14 mouse cellular contexts compared by ENCODE assay signal in genomic region chr3:65844851-65845552, GRCm38 (mm10).
DNase-seq lines count a peak whose midpoint lies in the region; ATAC-seq lines count a peak whose summit lies in the region.
"Had no signal": no experiment of that assay in that cellular context is flagged by ENCODE, and none has a peak within 500 bp of the region (broad histone marks: within the 10 kb centered on the region; RNA-seq: fewer than 3 reads in every experiment).

No protein-coding gene starts in this region.

- H3K27me3 ChIP-seq in forebrain, embryonic 14.5 days (replicated peaks; ENCODE audit: control insufficient read depth, insufficient read depth, low read length), result no peaks in the 10 kb centered on the region
- H3K27me3 ChIP-seq in forebrain, embryonic 13.5 days, result no peaks in the 10 kb centered on the region
- H3K27me3 ChIP-seq in midbrain, embryonic 13.5 days, result no peaks in the 10 kb centered on the region
- H3K27me3 ChIP-seq in midbrain, embryonic 16.5 days (ENCODE audit: control insufficient read depth, insufficient read depth, low read depth, low read length), result no peaks in the 10 kb centered on the region

- H3K9me3 ChIP-seq in forebrain, embryonic 14.5 days (replicated peaks; ENCODE audit: control insufficient read depth, low read length), result no peaks in the 10 kb centered on the region
- H3K9me3 ChIP-seq in forebrain, embryonic 13.5 days (replicated peaks), result no peaks in the 10 kb centered on the region
- H3K9me3 ChIP-seq in midbrain, embryonic 13.5 days, result no peaks in the 10 kb centered on the region
- H3K9me3 ChIP-seq in midbrain, embryonic 16.5 days (replicated peaks; ENCODE audit: control insufficient read depth, low read length, poor library complexity, severe bottlenecking), result no peaks in the 10 kb centered on the region

- no peak overlapping the region for H3K4me3 ChIP-seq in forebrain, embryonic 14.5 days (ENCODE audit: low read depth, low read length)
- H3K4me3 ChIP-seq in forebrain, embryonic 13.5 days, result no peak overlapping the region
- H3K4me3 ChIP-seq in midbrain, embryonic 13.5 days (replicated peaks), result no peak overlapping the region
- H3K4me3 ChIP-seq in midbrain, embryonic 16.5 days (ENCODE audit: low read depth, low read length), result no peak overlapping the region

- WGBS in forebrain, embryonic 14.5 days, result 62% methylated on average over 8 of the region's 8 CpGs
- WGBS in forebrain, embryonic 13.5 days, result 51% methylated on average over 8 of the region's 8 CpGs
- WGBS in midbrain, embryonic 13.5 days, result 76% methylated on average over 8 of the region's 8 CpGs
- WGBS in midbrain, embryonic 16.5 days, result 66% methylated on average over 8 of the region's 8 CpGs

- 0 out of 2 replicates have a peak, but pooled peaks have one; percentile 26 for ATAC-seq in forebrain, embryonic 14.5 days
- ATAC-seq in forebrain, embryonic 13.5 days, result no peak
- 0 out of 2 replicates have a peak, but pooled peaks have one; percentile 20 for ATAC-seq in midbrain, embryonic 13.5 days
- no peak for ATAC-seq in midbrain, embryonic 16.5 days

- H3K4me2 ChIP-seq in forebrain, embryonic 14.5 days (ENCODE audit: low read length), result no peak overlapping the region
- H3K4me2 ChIP-seq in forebrain, embryonic 13.5 days, result no peak overlapping the region
- no peak overlapping the region for H3K4me2 ChIP-seq in midbrain, embryonic 13.5 days (replicated peaks)
- no peak overlapping the region for H3K4me2 ChIP-seq in midbrain, embryonic 16.5 days (ENCODE audit: low read length)

- no peak overlapping the region for H3K9ac ChIP-seq in forebrain, embryonic 14.5 days (ENCODE audit: low read length)
- no peak overlapping the region for H3K9ac ChIP-seq in forebrain, embryonic 13.5 days
- H3K9ac ChIP-seq in midbrain, embryonic 13.5 days (replicated peaks), result no peak overlapping the region
- no peak overlapping the region for H3K9ac ChIP-seq in midbrain, embryonic 16.5 days (ENCODE audit: low read depth, low read length)

- no peaks in the 10 kb centered on the region for H3K36me3 ChIP-seq in forebrain, embryonic 14.5 days (ENCODE audit: control insufficient read depth, insufficient read depth, low read length)
- H3K36me3 ChIP-seq in forebrain, embryonic 13.5 days (ENCODE audit: poor library complexity, severe bottlenecking), result no peaks in the 10 kb centered on the region
- no peaks in the 10 kb centered on the region for H3K36me3 ChIP-seq in midbrain, embryonic 13.5 days
- no peaks in the 10 kb centered on the region for H3K36me3 ChIP-seq in midbrain, embryonic 16.5 days (ENCODE audit: control insufficient read depth, insufficient read depth, low read length)

- DNase-seq in forebrain, embryonic 14.5 days (ENCODE audit: low spot score), result no peak
- peak; percentile 54 for DNase-seq in kidney, postnatal 10 days
- peak; percentile 84 to 88 for DNase-seq in lung, postnatal 4 days
- no peak for DNase-seq in thymus, postnatal 25 days
- no peak for DNase-seq in cerebellum, adult 9-11 months
- DNase-seq: adrenal gland, adult 8-10 months; B cell, adult 2 months; cerebellum, adult 2 months; gastrocnemius, postnatal 25 days; spleen, adult 18-20 months; thymus, postnatal 4 days had no signal

- no peak overlapping the region for H3K27ac ChIP-seq in forebrain, embryonic 14.5 days (ENCODE audit: low read depth, low read length)
- H3K27ac ChIP-seq in forebrain, embryonic 13.5 days, result no peak overlapping the region
- H3K27ac ChIP-seq in midbrain, embryonic 13.5 days, result no peak overlapping the region
- H3K27ac ChIP-seq in midbrain, embryonic 16.5 days (ENCODE audit: low read length), result no peak overlapping the region

- H3K4me1 ChIP-seq in forebrain, embryonic 14.5 days (ENCODE audit: control insufficient read depth, insufficient read depth, low read length), result no peaks in the 10 kb centered on the region
- no peaks in the 10 kb centered on the region for H3K4me1 ChIP-seq in forebrain, embryonic 13.5 days
- H3K4me1 ChIP-seq in midbrain, embryonic 13.5 days (replicated peaks), result no peaks in the 10 kb centered on the region
- H3K4me1 ChIP-seq in midbrain, embryonic 16.5 days (ENCODE audit: control insufficient read depth, insufficient read depth, low read length), result no peaks in the 10 kb centered on the region

Comparison
In these comparisons a context has a peak if more than half of its experiments do, and no peak if none do; other contexts are left out.
1. ATAC-seq: peak in forebrain, embryonic 14.5 days (single experiment) and midbrain, embryonic 13.5 days (single experiment); none in forebrain, embryonic 13.5 days (single experiment) and midbrain, embryonic 16.5 days (single experiment).
2. DNase-seq: peak in kidney, postnatal 10 days (single experiment) and lung, postnatal 4 days (2 of 2); none in forebrain, embryonic 14.5 days (single experiment), thymus, postnatal 25 days (single experiment) and cerebellum, adult 9-11 months (single experiment).